Mouse (Mus musculus) limb, embryonic 15.5 days (tissue): ENCODE measurements around the gene Qrich2. TPM values are rescaled to one million over a fixed set of nuclear protein-coding genes. Genes with fewer than 3 reads are reported as not detected.

Experiments
- ATAC-seq: fragments of 200-750 bp; cut with Nextera tagmentation; 2 replicates; pipeline ENCODE4 v1.8.0; 2017; ENCODE audit warnings: low read depth, moderate TSS enrichment; ENCODE audit not compliant: insufficient number of reproducible peaks, low FRiP score, low TSS enrichment
- H3K27ac ChIP-seq: fragments of 300-500 bp; sonication (generic); 2 replicates; pipeline ENCODE4 v1.5.1; 2015; ENCODE audit warnings: moderate library complexity, mild to moderate bottlenecking, inconsistent platforms
- H3K27me3 ChIP-seq: fragments of 300-500 bp; sonication (generic); 2 replicates; pipeline ENCODE4 v1.6.1; 2015; ENCODE audit warnings: inconsistent platforms
- H3K36me3 ChIP-seq: fragments of 300-500 bp; sonication (generic); 2 replicates; pipeline ENCODE4 v1.6.1; 2015; ENCODE audit warnings: inconsistent platforms
- H3K4me1 ChIP-seq: fragments of 300-500 bp; sonication (generic); 2 replicates; pipeline ENCODE4 v1.6.1; 2015; ENCODE audit warnings: inconsistent platforms
- H3K4me2 ChIP-seq: fragments of 300-500 bp; sonication (generic); 2 replicates; pipeline ENCODE4 v1.6.1; 2015; ENCODE audit warnings: mild to moderate bottlenecking, inconsistent platforms
- H3K4me3 ChIP-seq: fragments of 300-500 bp; sonication (generic); 2 replicates; pipeline ENCODE4 v1.5.1; 2015; ENCODE audit warnings: mild to moderate bottlenecking, inconsistent platforms
- H3K9ac ChIP-seq: fragments of 300-500 bp; sonication (generic); 2 replicates; pipeline ENCODE4 v1.6.1; 2015; ENCODE audit warnings: inconsistent platforms
- H3K9me3 ChIP-seq: fragments of 300-500 bp; sonication (generic); 2 replicates; pipeline ENCODE4 v1.6.1; 2016; ENCODE audit warnings: inconsistent platforms
- WGBS: fragments of 180-500 bp; shearing (Covaris S2); methylation state at CpG from one replicate; pipeline ENCODE4 v1.1.7; 2015; 5-methylcytosine and 5-hydroxymethylcytosine counted together
- polyA plus RNA-seq: library from polyadenylated mRNA; unstranded; fragments of >200 nt; fragmentation: Nextera tagmentation; extraction: Ambion mirVana; gene quantifications from 2 replicates; pipeline ENCODE4 v1.2.1, GENCODE M21; 2015

The Qrich2 gene
- polyA plus RNA-seq, 1 experiment from 2014 or later, result 0.15 TPM

DNA sequence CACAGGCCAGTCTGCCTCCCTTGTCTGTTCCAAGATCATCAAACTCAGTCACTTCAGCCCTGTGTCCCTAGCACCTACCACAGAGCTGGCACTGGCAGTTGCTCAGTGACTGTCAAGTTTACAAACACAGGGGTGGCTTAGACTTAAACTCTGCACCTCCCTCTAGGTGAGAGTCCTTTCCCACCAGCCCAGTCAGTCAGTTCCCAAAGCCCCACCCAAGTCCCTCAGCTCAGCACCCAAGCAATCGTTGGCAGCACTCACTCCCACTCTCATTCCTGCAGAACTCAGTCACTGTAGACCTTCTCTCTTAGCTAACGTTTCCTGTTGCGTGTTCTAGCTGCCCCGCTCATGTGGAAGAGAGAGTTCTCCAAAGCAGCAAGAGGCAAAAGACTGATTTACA lies 71.3 kb downstream of the Qrich2 start:
- no peak overlapping the region for H3K9ac ChIP-seq
- 0 out of 2 replicates have a peak overlapping the region, but pooled peaks have one; percentile 11 for H3K27ac ChIP-seq
- ATAC-seq, result no peak
- 81% methylated on average over 4 of the region's 4 CpGs for WGBS
- no peaks in the 10 kb centered on the region for H3K27me3 ChIP-seq
- H3K9me3 ChIP-seq, result no peaks in the 10 kb centered on the region
- no peak overlapping the region for H3K4me3 ChIP-seq
- no peaks in the 10 kb centered on the region for H3K4me1 ChIP-seq
- no peak overlapping the region for H3K4me2 ChIP-seq
- H3K36me3 ChIP-seq, result 0 out of 2 replicates have a peak, but pooled peaks cover 8% of the 10 kb centered on the region

Other genes starting within 250 kb of the Qrich2 start
- gene Evpl, start 228.2 kb downstream of the Qrich2 start, polyA plus RNA-seq, result 43.2 and 46.4 TPM in 2 replicates
- 108 and 109 TPM in 2 replicates for gene Srp68, start 192.0 kb downstream of the Qrich2 start, polyA plus RNA-seq
- 0.41 and 0.62 TPM in 2 replicates for gene Galr2, start 185.3 kb downstream of the Qrich2 start, polyA plus RNA-seq
- 66.2 and 73.8 TPM in 2 replicates for gene Exoc7, start 159.0 kb downstream of the Qrich2 start, polyA plus RNA-seq
- 0.15 and 0.19 TPM in 2 replicates for gene Foxj1, start 130.8 kb downstream of the Qrich2 start, polyA plus RNA-seq
- 9.9 and 12.3 TPM in 2 replicates for gene Rnf157, start 53.2 kb downstream of the Qrich2 start, polyA plus RNA-seq
- 25.9 and 26.6 TPM in 2 replicates for gene Ubald2, start 32.1 kb downstream of the Qrich2 start, polyA plus RNA-seq
- gene Prpsap1, start 28.0 kb upstream of the Qrich2 start, polyA plus RNA-seq, result 134 and 138 TPM in 2 replicates
- 7.7 and 11.2 TPM in 2 replicates for gene Sphk1, start 64.7 kb upstream of the Qrich2 start, polyA plus RNA-seq
- gene Ube2o, start 115.2 kb upstream of the Qrich2 start, polyA plus RNA-seq, result 9.7 and 10.1 TPM in 2 replicates
- not detected in 2 replicates for gene Aanat, start 120.2 kb upstream of the Qrich2 start, polyA plus RNA-seq
- 7.1 and 8.2 TPM in 2 replicates for gene Rhbdf2, start 160.8 kb upstream of the Qrich2 start, polyA plus RNA-seq
- 1.9 and 2.6 TPM in 2 replicates for gene Prcd, start 187.3 kb upstream of the Qrich2 start, polyA plus RNA-seq
- gene Cygb, start 188.1 kb upstream of the Qrich2 start, polyA plus RNA-seq, result 20.1 and 22.2 TPM in 2 replicates